Mouse (Mus musculus): ENCODE measurements around the gene Vmn1r65.
"Not testable (repeated sequence)": the region's sequence is repeated elsewhere in the genome, so short reads cannot be mapped to it uniquely, and the experiment has no call there.

The Vmn1r65 gene

GRCm38 (mm10) chr7:6010910-6011309 is at the start of gene Vmn1r65:
TSS of gene Vmn1r65 (minus strand) at chr7:6011010.
- DNase-seq (ENCODE audit: low read depth, low spot score) = no peak

- DNase-seq (ENCODE audit: low read depth, low spot score) = no peak
Measured at GRCm38 (mm10) chr7:6044861-6045260, 34.1 kb upstream of the Vmn1r65 start, which contains the start of gene Nlrp4c. TSS of gene Nlrp4c (plus strand) at chr7:6045161.

- not testable (repeated sequence) for DNase-seq (ENCODE audit: low read depth, low spot score)
Measured at GRCm38 (mm10) chr7:5982426-5982825, 28.4 kb downstream of the Vmn1r65 start.

- DNase-seq (ENCODE audit: low read depth, low spot score) = not testable (repeated sequence)
Measured at GRCm38 (mm10) chr7:5972546-5972945, 38.3 kb downstream of the Vmn1r65 start.

Data from embryo, embryonic 11.5 days (tissue).